Mouse (Mus musculus): ENCODE measurements around the gene Nfatc2. TPM values are rescaled to one million over a fixed set of nuclear protein-coding genes. Genes with fewer than 3 reads are reported as not detected.

The Nfatc2 gene
- total and polyA plus RNA-seq, 3 experiments, result not detected

DNA sequence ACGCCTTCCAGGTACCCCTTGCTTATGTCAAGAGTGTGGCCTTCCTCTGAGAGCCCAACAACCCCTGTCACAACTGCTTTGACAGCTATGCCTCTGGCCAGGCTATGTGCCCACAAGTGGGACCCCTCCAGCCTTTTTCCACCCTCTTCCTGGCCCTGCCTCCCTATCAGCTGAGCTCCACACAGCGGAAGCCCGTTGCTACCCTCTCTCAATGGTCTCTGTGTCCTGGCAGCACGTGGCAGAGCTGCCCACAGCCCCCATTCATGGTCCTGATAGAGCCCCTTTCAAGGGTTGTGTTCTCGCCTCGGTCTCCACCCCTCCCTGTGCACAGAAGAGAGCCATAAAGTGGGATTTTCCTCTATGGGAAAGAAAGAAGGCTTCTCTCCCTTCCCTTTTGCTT lies 97.7 kb downstream of the Nfatc2 start:
- no peak for DNase-seq (ENCODE audit: low read depth, low spot score)
- H3K9ac ChIP-seq (ENCODE audit: control insufficient read depth, low read depth, low read length, poor library complexity, severe bottlenecking), result no peak overlapping the region
- no peaks in the 10 kb centered on the region for H3K27me3 ChIP-seq (ENCODE audit: control insufficient read depth in 1 of 2, insufficient read depth in 2 of 2, low read length in 2 of 2)
- H3K9me3 ChIP-seq (replicated peaks; ENCODE audit: insufficient read depth, low read length), result no peaks in the 10 kb centered on the region
- no peak overlapping the region for H3K4me3 ChIP-seq (ENCODE audit: control insufficient read depth in 1 of 2, insufficient read depth in 1 of 2, low read depth in 2 of 2, low read length in 2 of 2)
- no peaks in the 10 kb centered on the region for H3K4me1 ChIP-seq (ENCODE audit: control insufficient read depth in 1 of 2, insufficient read depth in 2 of 2, low read length in 2 of 2)
- H3K36me3 ChIP-seq (ENCODE audit: control insufficient read depth in 1 of 2, insufficient read depth in 2 of 2, low read length in 2 of 2), result no peaks in the 10 kb centered on the region
- no peak for TF ChIP-seq SIN3A (IDR thresholded peaks at IDR 0.05; ENCODE audit: low read length)
- TF ChIP-seq HCFC1 (IDR thresholded peaks at IDR 0.05; ENCODE audit: low read depth, low read length), result no peak
- H3K79me2 ChIP-seq (ENCODE audit: control insufficient read depth, insufficient read depth, low read length, poor library complexity), result no peaks in the 10 kb centered on the region
- no peak overlapping the region for H3K27ac ChIP-seq (ENCODE audit: control insufficient read depth, low read depth, low read length)

GRCm38 (mm10) chr2:168500750-168501149 lies 100.7 kb downstream of the Nfatc2 start:
- Histone ChIP-seq H3K9ac (ENCODE audit: control insufficient read depth, low read depth, low read length, poor library complexity, severe bottlenecking) (no peak overlapping the region), H3K4me1 (ENCODE audit: control insufficient read depth in 1 of 2, insufficient read depth in 2 of 2, low read length in 2 of 2) (no peaks in the 10 kb centered on the region), H3K4me3 (ENCODE audit: control insufficient read depth in 1 of 2, insufficient read depth in 1 of 2, low read depth in 2 of 2, low read length in 2 of 2) (no peak overlapping the region), H3K79me2 (ENCODE audit: control insufficient read depth, insufficient read depth, low read length, poor library complexity) (no peaks in the 10 kb centered on the region), H3K9me3 (replicated peaks; ENCODE audit: insufficient read depth, low read length) (no peaks in the 10 kb centered on the region), H3K27ac (ENCODE audit: control insufficient read depth, low read depth, low read length) (no peak overlapping the region), H3K36me3 (ENCODE audit: control insufficient read depth in 1 of 2, insufficient read depth in 2 of 2, low read length in 2 of 2) (no peaks in the 10 kb centered on the region), H3K27me3 (ENCODE audit: control insufficient read depth in 1 of 2, insufficient read depth in 2 of 2, low read length in 2 of 2) (no peaks in the 10 kb centered on the region)
- no peak for DNase-seq (ENCODE audit: low read depth, low spot score)
- TF ChIP-seq ZKSCAN1 (IDR thresholded peaks at IDR 0.05; ENCODE audit: low read depth, low read length) (no peak), MAX (IDR thresholded peaks at IDR 0.05; ENCODE audit: low read length) (no peak), ZNF384 (IDR thresholded peaks at IDR 0.05; ENCODE audit: low read depth, low read length) (no peak), ETS1 (IDR thresholded peaks at IDR 0.05; ENCODE audit: low read depth, low read length) (no peak), JUND (IDR thresholded peaks at IDR 0.05; ENCODE audit: low read depth, low read length) (no peak), RCOR1 (IDR thresholded peaks at IDR 0.05; ENCODE audit: low read depth, low read length) (no peak), MYC (IDR thresholded peaks at IDR 0.05; ENCODE audit: low read depth, low read length) (no peak)

- H3K9me3 ChIP-seq (replicated peaks; ENCODE audit: insufficient read depth, low read length), result no peaks in the 10 kb centered on the region
- no peak for DNase-seq (ENCODE audit: low read depth, low spot score)
- no peak overlapping the region for H3K9ac ChIP-seq (ENCODE audit: control insufficient read depth, low read depth, low read length, poor library complexity, severe bottlenecking)
- H3K4me1 ChIP-seq (ENCODE audit: control insufficient read depth in 1 of 2, insufficient read depth in 2 of 2, low read length in 2 of 2), result no peaks in the 10 kb centered on the region
- H3K4me3 ChIP-seq (ENCODE audit: control insufficient read depth in 1 of 2, insufficient read depth in 1 of 2, low read depth in 2 of 2, low read length in 2 of 2), result no peak overlapping the region
- TF ChIP-seq JUND (IDR thresholded peaks at IDR 0.05; ENCODE audit: low read depth, low read length), result no peak
- no peak for TF ChIP-seq POLR2AphosphoS2 (IDR thresholded peaks at IDR 0.05; ENCODE audit: low read length)
- TF ChIP-seq MYC (IDR thresholded peaks at IDR 0.05; ENCODE audit: low read depth, low read length), result no peak
- TF ChIP-seq POLR2A (IDR thresholded peaks at IDR 0.05; ENCODE audit: control insufficient read depth in 1 of 2, insufficient read depth in 1 of 2, low read depth in 1 of 2, low read length in 2 of 2, poor library complexity in 1 of 2), result no peak
- TF ChIP-seq BHLHE40 (IDR thresholded peaks at IDR 0.05; ENCODE audit: borderline replicate concordance, low read depth, low read length), result no peak
- TF ChIP-seq TBP (IDR thresholded peaks at IDR 0.05; ENCODE audit: low read depth, low read length), result no peak
- TF ChIP-seq ZMIZ1 (IDR thresholded peaks at IDR 0.05; ENCODE audit: low read depth, low read length), result no peak
- no peak for TF ChIP-seq KAT2A (conservative IDR thresholded peaks at IDR 0.05; ENCODE audit: low read depth, low read length)
- no peak for TF ChIP-seq ELF1 (IDR thresholded peaks at IDR 0.05; ENCODE audit: low read depth, low read length)
- TF ChIP-seq NELFE (IDR thresholded peaks at IDR 0.05; ENCODE audit: low read depth, low read length), result no peak
- no peak for TF ChIP-seq MYB (IDR thresholded peaks at IDR 0.05; ENCODE audit: low read depth, low read length)
- no peak for TF ChIP-seq E2F4 (IDR thresholded peaks at IDR 0.05; ENCODE audit: borderline replicate concordance, low read depth, low read length)
- no peak for TF ChIP-seq MXI1 (IDR thresholded peaks at IDR 0.05; ENCODE audit: low read depth, low read length)
- no peak for TF ChIP-seq MAX (IDR thresholded peaks at IDR 0.05; ENCODE audit: low read length)
- no peak for TF ChIP-seq GATA1 (IDR thresholded peaks at IDR 0.05; ENCODE audit: low read depth, low read length)
- TF ChIP-seq USF1 (IDR thresholded peaks at IDR 0.05; ENCODE audit: low read depth, low read length), result no peak
- no peak for TF ChIP-seq CTCF (IDR thresholded peaks at IDR 0.05 in 2 of 3, conservative IDR thresholded peaks at IDR 0.05 in 1 of 3; ENCODE audit: control insufficient read depth in 1 of 3, insufficient read depth in 1 of 3, low read depth in 2 of 3, low read length in 3 of 3, poor library complexity in 1 of 3, severe bottlenecking in 1 of 3)
- TF ChIP-seq UBTF (IDR thresholded peaks at IDR 0.05; ENCODE audit: borderline replicate concordance, insufficient read depth, low read depth, low read length), result no peak
- no peak for TF ChIP-seq MEF2A (IDR thresholded peaks at IDR 0.05; ENCODE audit: extremely low read depth, insufficient replicate concordance, low read depth, low read length, poor library complexity, severe bottlenecking)
- no peaks in the 10 kb centered on the region for H3K79me2 ChIP-seq (ENCODE audit: control insufficient read depth, insufficient read depth, low read length, poor library complexity)
- no peaks in the 10 kb centered on the region for H3K36me3 ChIP-seq (ENCODE audit: control insufficient read depth in 1 of 2, insufficient read depth in 2 of 2, low read length in 2 of 2)
- H3K27ac ChIP-seq (ENCODE audit: control insufficient read depth, low read depth, low read length), result no peak overlapping the region
- H3K27me3 ChIP-seq (ENCODE audit: control insufficient read depth in 1 of 2, insufficient read depth in 2 of 2, low read length in 2 of 2), result no peaks in the 10 kb centered on the region
Observed at GRCm38 (mm10) chr2:168500244-168500643, 101.2 kb downstream of the Nfatc2 start.

All from MEL (cell line).